Mouse (Mus musculus) c-Kit-negative CD71-positive TER-119-positive erythroid progenitor cells, embryonic 14.5 days (primary cell): ENCODE results near the gene Pum1.

Experiments used
- DNase-seq: peaks from one replicate; pipeline ENCODE4 v3.0.0-alpha.2; 2013; ENCODE audit warnings: low read depth, low spot score

Gene Pum1

DNA sequence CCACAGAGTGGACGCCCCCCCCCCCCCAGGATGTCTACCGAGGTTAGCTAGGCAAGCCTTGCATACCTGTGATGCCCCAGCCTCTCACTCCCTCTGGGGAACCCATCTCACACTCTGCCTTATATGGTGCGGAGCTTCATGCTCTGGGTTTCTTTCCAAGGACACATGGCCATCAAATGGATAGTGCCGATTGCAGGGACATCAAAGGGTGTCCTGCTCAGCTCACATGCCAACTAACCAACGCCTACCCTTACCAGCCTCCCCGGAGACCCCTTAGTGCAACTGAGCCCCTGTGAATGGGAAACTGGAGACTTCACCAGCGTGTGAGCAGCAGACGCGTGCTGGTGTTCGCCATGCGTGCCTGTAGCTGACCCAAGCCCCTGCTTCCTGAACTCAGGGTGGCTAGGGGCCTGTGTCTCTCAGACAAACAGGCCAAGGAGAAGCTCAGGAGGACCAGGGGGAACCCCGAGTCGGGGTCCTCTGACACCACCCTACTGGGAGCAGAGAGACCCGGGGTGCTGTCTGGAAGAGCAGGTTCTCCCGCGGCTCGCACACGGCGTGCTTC, 128.8 kb downstream of the Pum1 start:
- DNase-seq = no peak

DNA sequence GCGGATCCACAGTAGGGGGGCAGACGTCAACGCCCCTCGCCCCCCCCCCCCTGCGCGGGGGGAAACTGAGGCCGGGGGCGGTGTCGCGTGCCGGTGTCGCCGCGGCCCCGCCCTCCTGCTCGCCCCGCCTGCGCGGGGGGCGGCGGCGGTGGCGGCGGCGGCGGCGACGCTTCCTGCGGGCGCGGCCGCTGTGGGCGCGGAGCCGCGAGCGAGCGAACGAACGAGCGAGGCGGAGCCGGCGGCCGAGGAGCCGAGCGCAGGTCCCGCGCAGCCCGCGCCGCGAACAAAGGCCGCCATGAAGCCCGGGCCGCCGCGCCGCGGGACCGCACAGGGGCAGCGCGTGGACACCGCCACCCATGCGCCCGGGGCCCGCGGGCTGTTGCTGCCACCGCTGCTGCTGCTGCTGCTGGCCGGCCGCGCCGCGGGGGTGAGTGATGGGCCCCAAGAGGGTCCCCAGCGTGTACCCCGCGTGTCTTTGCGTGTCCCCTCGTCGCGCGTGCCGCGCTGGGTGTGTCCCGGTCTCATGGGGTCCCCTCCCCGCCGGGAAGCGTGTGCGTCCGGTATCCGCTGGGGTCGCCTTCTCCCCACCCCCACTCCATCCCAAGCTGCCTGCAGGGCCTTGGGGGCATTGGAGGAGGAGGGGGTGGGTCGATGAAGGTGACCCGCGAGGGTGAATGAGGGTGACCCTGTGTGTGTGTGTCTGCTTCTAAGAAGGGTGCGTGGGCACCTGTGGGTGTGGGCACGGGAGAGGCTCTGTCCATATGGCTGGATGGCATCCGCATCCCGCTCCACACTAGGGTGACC, 129.5 kb downstream of the Pum1 start, which contains the start of gene Sdc3:
Gene Sdc3, plus strand, starts transcription at position 162 of the 804 bp plus-strand sequence.
- no peak for DNase-seq

DNA sequence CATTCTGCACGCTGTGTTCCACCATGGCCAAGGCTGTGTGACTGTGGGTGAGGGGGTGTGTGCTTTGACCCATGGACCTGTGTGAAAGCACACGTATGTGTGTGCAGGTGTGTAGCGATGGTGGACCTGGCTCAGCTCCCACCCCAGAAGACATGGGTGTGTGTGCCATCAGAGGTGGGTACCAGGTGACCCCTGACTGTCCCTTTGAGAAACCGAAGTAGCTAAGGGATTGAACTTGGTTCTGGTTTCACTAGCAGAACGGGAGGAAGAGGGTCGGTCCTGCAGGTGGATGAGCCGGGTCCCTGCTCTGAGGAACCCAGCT, 130.0 kb downstream of the Pum1 start:
- DNase-seq = no peak

DNA sequence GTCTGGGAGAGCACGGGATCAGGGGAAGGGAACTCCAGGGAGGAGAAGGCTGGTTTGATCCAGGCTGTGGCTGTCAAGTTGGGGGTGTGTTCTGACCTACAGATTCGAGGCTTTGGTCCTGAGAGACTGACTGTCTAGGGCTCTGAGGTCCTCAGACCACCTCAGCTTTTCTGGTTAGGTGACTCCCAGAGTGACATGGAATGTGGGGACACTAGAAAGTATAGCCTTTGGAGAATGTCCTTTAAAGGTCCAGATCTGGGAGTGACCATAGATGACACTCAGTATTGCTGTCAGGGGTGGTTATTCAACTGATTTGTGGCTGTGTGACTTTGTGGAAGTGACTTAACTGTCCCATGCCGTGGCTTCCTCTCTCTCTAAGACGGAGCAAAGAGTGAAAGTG, 131.7 kb downstream of the Pum1 start:
- no peak for DNase-seq

DNA sequence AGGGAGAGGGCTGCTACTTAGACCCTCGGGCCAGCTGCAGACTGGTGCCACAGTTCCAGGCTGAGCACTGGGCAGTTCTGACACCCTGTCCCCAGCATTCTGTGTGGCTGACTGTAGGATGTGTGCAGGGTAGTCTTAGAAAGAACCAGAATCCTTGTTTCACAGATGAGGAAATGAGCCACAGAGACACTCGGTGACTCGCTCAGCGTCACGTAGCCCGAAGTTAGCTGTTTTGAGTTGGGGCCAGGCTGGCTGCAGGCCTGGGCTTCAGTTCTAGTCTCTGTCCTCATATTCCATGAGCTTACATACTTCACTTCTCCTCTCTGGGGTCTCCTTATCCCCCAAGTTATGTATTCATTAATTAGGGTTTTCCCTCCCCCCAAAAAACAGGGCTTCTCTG, 132.8 kb downstream of the Pum1 start:
- no peak for DNase-seq

DNA sequence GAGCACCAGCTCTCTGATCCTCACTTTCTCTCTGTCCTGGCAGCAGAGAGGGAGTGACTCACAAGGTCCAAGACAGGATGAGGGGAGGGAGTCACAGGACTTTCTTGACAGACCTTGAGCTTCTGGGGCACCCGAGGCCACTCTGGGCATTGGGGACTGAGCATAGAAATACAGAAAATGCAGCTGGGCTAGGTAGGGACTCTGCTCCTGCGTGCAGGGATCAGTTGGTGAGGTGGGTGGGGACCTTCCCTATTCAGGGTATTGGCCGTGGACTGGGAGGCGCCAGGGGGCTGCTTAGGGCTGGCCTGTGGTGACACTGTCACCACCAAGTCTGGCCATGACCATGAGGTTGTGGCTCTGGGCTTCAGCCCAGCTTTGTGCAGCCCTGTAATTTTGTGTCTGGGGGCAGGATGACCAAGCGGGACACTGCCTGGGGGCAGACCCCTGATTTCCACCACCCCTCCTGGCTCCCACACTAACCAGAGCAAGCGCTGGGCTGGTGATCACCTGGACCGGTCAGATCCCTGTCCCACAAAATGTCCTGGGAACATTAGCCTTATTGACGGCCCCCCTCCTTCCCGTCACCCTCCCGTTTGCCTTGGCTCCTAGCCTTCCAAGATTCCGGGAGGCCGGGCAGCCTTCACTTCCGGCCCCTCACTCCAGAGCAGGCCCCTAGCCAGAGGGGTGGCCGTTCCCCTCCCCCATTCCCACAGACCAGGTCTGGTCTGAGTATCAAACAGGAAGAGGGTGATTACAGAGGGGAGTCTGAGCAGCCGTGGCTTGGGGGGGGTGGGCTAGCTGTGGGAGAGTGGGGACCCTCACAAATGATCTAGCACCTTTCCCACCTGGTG, 134.3 kb downstream of the Pum1 start:
- no peak for DNase-seq

DNA sequence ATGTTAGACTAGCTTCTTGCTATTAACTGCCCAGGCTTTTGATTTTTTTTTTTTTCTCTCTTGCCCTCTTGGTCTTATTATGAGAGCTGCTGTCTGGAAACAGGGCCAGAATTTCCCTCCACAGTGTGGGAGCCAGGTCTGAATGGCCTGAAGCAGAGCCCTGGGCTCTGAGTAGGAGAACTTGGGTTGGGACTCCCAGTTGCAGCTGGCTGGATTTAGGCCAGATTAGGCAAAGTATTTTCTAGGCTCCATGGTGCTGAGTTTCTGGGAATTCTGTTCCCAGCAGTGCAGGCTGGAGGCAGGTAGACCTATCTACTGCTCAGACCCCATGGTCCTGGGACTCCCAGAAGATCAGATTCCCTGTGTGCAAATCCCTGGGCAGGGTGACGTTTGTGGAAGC, 135.3 kb downstream of the Pum1 start:
- no peak for DNase-seq

DNA sequence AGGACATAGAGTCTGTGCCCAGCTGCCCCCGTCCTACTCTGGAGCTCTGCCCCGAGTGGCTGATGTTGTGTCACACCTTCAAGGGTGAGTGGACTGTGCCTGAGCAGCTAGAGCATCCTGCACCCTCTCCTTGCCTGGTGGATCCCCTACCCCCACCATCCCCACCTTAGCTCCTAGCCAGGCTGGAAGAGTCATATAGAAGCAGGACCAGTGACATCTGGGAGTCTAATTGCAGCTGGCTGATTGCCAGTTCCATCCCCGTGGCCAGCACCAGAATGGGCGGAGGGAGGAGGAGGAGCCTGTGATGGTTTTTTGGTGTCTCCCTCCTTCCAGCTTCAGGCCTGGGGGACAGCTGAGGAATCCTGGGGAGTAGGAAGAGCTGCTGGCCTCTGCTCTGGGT, 136.0 kb downstream of the Pum1 start:
- no peak for DNase-seq

DNA sequence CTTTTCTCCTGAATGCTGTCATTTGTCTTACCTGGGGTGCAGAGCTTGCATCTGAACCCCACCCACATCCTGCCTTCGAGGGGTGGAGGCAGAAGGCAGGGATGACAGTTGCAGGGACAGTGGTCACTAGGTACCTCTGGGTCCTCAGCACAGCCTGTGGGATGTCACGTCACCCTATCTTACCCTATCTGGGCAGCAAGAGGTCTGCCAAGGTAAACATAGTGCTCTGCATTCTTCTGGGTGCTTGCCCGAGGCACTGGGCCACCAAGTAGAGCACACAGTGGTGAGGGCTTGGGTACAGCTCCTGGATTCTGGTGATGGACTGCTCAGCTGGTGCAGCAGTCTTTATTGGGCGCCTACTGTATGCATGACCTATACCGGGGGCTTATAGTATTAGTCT, 136.5 kb downstream of the Pum1 start:
- no peak for DNase-seq

DNA sequence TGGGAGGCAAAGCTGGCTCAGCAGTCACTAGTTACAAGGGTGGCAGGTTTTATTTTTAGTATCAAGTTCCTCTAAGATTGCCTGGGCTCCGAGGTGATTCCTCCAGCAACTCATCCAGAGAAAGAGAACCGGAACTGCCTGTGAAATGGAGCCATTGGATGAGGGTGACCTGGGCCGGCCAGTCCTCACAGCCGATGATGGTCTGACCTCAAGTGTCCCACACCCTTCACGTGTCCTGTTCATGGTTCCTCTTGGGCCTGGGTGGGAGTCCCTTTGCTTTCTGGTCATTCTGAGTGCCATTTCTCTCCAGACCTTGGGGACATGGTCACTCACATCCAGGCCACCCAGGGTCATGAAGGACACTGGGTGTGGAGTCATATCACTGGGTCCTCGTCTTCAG, 137.0 kb downstream of the Pum1 start:
- no peak for DNase-seq

DNA sequence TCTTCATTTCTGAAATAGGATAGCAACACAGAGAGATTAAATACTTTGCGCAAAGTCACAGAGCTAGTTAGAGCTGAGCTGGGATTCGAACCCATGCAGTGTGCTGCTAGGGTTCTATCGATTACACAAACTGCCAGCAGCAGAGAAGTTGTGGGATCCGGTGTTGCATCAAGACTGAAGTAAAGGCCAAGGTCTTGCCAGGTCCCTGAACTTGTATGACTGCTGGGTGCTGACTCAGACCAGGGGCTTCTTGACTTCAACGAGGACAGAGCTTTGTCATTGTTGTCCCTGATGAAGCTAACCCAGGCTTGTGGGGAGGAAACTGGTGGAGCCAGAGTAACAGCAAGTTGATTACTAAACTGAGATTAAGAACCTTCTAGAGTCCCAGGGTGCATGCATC, 138.1 kb downstream of the Pum1 start:
- no peak for DNase-seq

DNA sequence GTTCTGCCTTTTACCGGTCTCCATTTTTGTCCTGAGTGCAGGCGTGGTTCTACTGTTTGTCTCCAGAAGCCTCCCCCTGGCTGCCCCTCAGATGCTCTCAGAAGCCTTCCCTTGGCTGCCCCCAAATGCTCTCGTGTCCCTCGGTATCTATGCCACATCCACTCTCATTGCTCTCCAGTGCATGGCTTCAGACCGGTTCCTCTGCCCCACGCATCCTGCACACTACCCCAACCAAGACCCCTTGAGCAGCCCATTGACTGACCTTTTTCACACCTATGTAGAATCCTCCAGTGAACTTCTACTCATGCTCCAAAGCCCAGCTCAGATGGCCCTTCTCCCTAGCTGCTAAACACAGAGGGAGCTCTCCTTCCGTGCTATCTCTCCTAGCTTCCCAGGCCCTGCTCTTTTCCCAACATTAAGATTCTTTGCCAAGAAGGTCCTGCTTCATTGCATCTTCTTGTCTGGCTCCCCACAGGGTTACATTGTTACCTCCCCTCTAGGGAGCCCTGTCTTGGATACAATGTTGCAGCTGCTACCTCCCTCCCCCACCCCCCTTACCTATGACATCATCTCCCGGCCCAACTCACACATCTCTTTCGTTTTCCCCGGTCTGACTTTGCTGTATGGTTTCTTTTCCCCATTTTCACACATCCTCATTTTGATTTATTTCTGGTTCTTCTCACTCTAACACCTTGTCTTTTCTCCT, 138.7 kb downstream of the Pum1 start:
- no peak for DNase-seq

DNA sequence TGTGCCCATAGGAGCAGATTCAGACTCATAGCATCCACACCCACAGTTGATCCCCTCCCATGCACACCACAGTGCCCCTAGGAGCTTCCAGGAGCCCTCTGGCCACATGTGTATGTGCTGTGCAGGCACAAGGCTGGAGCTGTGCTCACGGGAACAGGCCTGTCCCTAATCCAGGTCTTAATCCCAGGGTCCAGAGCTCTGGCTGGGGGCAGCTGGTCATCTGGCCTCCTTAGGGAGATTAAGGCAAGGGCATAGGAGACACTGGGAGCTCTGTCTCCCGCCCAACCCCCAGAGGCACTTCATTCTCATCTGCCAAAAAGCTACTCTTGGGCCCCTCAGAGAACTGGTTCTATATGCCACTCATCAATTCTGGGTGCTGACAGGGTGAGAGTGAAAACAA, 140.5 kb downstream of the Pum1 start:
- DNase-seq = no peak

DNA sequence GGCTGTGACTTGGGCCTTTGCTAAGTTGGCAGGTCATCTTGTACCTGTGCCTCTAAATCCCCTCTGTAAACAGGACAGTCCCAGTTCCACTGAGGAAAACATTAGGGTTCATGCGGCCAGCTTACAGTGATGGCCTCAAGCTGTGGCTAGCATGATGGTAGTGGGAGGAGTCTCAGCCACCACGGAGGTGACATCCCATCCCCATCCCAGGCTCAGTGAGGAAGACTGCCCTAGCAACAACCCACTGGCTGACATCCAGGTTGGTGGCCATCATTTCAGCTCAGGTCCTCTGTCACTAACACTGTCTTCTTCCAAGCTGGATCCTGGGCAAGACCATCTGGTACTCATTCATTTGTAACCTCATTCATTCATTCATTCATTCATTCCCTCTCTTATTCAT, 141.2 kb downstream of the Pum1 start:
- no peak for DNase-seq

DNA sequence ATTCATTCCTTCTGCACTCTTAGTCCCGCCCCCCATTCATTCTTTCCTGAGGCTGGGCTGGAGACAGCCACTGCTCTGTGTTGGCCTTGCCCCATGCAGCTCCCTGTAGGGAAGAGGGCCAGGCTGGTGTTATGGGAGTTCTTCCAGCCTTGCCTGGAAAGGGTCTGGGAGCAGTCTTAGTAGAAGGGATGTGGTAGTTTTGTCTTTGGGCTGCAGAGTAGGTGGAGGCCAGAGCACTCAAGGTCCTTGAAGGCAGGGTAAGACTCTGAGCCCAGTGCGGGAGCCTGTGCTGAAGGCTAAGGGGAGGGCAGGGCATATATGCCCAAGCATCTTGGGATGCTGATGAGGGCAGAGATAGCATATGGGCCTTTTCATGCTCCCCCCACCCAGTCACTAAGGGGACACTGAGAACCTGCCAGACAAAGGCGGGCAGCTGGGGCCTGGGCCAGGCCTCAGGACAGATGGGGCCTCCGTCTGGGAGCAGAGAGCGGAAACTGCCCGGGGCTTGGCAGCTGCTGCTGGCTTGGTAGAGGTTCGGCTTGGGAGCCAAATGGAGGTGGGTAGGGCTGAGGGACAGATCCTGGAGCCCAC, 141.7 kb downstream of the Pum1 start:
- no peak for DNase-seq

DNA sequence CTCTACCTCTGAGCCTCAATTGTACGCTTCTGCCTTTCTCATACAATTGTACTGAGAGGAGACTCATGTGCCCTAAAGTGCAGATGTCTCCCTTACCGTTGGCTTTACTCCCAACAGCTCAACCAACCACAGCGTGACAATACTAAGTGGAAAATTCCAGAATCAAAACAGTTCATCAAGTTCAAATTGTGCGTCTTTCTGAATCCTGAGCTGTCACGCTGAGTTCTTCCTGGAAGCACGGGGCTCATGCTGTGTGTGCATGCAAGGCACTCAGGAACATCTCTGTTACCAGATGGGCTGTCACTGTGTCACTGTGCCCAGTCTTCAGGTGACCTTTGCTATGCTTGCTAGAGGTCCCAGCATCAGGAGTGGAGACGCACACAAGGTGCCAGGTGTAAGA, 142.6 kb downstream of the Pum1 start:
- no peak for DNase-seq

DNA sequence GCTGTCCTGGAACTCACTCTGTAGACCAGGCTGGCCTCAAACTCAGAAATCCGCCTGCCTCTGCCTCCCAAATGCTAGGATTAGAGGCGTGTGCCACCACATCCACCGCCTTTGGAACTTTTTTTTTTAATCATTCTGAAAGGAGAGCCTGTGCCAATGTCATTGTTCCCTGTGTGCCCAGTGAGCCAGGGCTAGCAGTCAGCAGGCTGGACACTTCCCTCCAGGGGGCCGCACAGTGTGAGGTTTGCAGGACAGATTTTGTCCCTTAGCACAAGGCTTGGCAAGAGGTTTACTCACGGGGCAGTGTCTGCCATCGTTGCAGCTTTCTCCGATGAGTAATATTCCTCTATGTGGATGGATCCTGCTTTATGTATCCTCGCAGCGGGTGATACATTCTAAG, 143.6 kb downstream of the Pum1 start:
- no peak for DNase-seq

DNA sequence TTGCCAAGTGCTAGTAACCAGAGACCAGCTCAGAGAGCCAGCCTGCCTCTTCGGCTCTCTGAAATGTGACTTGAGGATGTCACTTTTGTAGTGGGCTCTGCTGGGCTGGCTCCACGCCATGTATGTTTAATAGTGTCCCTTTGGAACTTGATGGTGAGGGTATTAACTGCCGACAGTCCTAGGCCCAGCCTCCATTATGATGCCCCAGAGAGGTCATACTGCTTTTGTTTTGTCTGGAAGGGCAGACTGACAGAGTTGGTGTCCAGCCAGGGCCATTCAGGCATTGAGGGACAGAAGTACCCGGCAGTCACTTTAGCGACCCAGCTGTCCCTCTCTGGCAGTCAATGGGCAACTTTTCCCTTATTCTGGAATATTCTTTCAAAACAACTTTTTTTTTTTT, 146.7 kb downstream of the Pum1 start:
- DNase-seq = no peak

DNA sequence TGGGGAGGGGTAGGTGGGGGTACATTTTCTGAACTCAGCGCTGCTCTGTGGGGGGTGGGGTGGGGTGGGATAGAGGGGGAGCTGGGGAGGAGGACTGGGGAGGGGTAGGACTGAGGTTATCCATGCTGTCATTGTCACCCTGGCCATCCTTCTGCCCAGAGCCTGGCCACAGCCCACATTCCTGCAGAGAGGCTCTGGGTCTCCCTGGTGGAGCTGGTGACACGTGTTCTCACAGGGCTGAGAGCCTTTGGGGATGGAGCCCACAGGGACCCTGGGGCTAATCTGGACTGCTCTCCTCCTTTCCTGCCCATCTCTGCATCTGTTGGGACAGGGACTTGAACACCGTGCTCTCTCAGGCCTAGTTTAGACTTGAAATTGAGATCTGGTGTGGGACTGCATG, 147.7 kb downstream of the Pum1 start:
- DNase-seq = no peak

DNA sequence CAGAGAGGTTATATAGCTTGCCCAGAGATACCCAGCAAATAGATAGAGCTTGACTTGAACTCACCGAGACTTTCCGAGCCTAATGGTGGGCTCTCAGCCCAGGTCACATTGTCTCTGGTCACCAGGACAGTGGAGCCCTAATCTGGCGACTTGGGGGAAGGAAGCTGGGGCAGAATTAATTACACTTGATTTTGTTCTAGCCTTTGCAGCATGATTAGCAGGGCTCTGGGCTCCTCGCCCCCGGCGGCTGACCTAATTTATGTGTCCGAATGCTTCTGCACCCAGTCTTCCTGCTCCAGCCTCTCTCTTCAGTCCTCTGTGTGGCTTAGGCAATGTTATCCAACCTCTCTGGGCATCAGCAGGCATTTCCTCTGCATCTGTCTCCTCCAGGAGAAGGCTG, 148.3 kb downstream of the Pum1 start:
- DNase-seq = no peak

DNA sequence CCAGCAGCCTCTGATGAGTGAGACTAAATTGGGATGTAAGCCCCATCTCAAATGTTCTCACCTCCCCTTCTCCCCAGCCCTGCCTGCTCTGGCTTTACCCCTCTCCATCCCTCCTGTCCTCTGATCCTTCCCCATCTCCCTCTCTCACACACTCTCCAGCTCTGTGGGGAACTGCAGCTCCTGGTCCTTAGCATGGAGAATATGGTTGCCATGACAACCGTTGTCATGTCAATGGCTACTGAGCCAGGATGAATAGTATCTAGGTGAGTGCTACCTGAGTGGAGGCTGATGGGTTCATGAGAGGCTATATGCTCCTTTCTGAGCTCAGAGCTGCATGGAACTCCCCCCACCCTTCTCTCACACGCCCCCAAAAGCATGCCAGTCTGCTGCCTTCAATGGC, 150.8 kb downstream of the Pum1 start:
- no peak for DNase-seq
